In the genomic region with DNA sequence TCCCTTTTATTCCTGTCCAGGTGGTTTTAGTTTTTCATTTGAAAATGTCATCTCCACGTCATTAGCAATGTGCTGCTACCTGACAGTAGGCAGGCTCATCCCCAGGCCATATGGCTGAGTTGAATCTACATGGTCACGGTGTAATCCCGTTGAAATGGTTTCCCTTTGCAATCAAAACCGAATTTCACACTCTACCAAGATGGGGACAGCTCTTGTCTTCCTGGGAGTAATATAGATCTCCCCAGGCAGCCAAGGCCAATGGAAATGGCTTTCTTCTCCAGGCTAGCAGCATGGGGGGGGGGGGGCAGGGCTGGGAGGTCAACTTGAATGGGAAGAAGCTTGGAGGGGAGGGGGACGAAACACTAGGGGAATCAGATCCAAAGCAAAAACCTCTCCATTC, we compare ENCODE assay signal across 24 mouse cellular contexts. TPM values are rescaled to one million over a fixed set of nuclear protein-coding genes. Genes with fewer than 3 reads are reported as not detected.
"Had no signal": no experiment of that assay in that cellular context is flagged by ENCODE, and none has a peak within 500 bp of the region (broad histone marks: within the 10 kb centered on the region; RNA-seq: fewer than 3 reads in every experiment).

No protein-coding gene starts in this region.

- H3K36me3 ChIP-seq: limb, embryonic 12.5 days; limb, embryonic 15.5 days; neural tube, embryonic 13.5 days had no signal

- ATAC-seq: intestine, embryonic 16.5 days; liver, postnatal 0 days; lung, postnatal 0 days had no signal

- DNase-seq: kidney, adult 18-20 months; kidney, adult 9 months; kidney, postnatal 14 days; kidney, postnatal 4 days; left cerebral cortex, postnatal 4 days; liver, postnatal 0 days; lung, embryonic 14.5 days; lung, postnatal 4 days; retina, postnatal 1 day; right cerebral cortex, postnatal 25 days; thymus, adult 18-20 months; thymus, postnatal 36 days had no signal

- H3K4me2 ChIP-seq: limb, embryonic 12.5 days; limb, embryonic 15.5 days; liver, embryonic 11.5 days; lung, embryonic 14.5 days; neural tube, embryonic 13.5 days had no signal

- H3K9ac ChIP-seq: limb, embryonic 12.5 days; limb, embryonic 15.5 days; liver, embryonic 14.5 days; liver, postnatal 0 days; lung, embryonic 14.5 days; neural tube, embryonic 13.5 days had no signal

- H3K9me3 ChIP-seq: limb, embryonic 12.5 days; limb, embryonic 15.5 days had no signal

- H3K4me1 ChIP-seq: limb, embryonic 12.5 days; limb, embryonic 15.5 days had no signal

- H3K4me3 ChIP-seq: limb, embryonic 12.5 days; limb, embryonic 15.5 days; myocyte; neural tube, embryonic 13.5 days had no signal

- H3K27ac ChIP-seq: limb, embryonic 12.5 days; limb, embryonic 15.5 days; liver, embryonic 14.5 days; neural tube, embryonic 13.5 days had no signal

RNA-seq across cellular contexts. Expression of a gene that starts 15.6 kb away (rescaled TPM):
- polyA plus RNA-seq: liver, postnatal 0 days; myocyte; spleen, adult 2 months; testis, adult 2 months had no signal

RNA-seq across cellular contexts. Expression of a gene that starts 43.7 kb away (rescaled TPM):
- polyA plus RNA-seq: limb, embryonic 12.5 days; limb, embryonic 15.5 days; lung, embryonic 14.5 days; lung, postnatal 0 days; myocyte; neural tube, embryonic 13.5 days; small intestine, adult 2 months; urinary bladder, adult 2 months had no signal
